Mouse (Mus musculus): ENCODE measurements around the gene Gm20388. TPM values are rescaled to one million over a fixed set of nuclear protein-coding genes. Genes with fewer than 3 reads are reported as not detected.

The Gm20388 gene
- polyA plus RNA-seq, 1 experiment from 2014 or later = 7.4 TPM

- H3K27me3 ChIP-seq (ENCODE audit: control insufficient read depth, insufficient read depth, low read length) = 0 out of 2 replicates have a peak, but pooled peaks cover 4% of the 10 kb centered on the region
- ATAC-seq (ENCODE audit: insufficient read depth, low FRiP score) = no peak
- no peak overlapping the region for H3K27ac ChIP-seq (ENCODE audit: low read length)
- H3K9me3 ChIP-seq (replicated peaks; ENCODE audit: control insufficient read depth, low read length) = no peaks in the 10 kb centered on the region
- H3K4me3 ChIP-seq (replicated peaks; ENCODE audit: low read length) = no peak overlapping the region
- no peak overlapping the region for H3K4me2 ChIP-seq (ENCODE audit: low read depth, low read length)
- WGBS = 45% methylated on average over 13 of the region's 13 CpGs
- no peak overlapping the region for H3K9ac ChIP-seq (ENCODE audit: low read length)
- no peaks in the 10 kb centered on the region for H3K4me1 ChIP-seq (ENCODE audit: control insufficient read depth, insufficient read depth, low read length)
- H3K36me3 ChIP-seq (ENCODE audit: control insufficient read depth, insufficient read depth, low read length) = no peaks in the 10 kb centered on the region
These were observed 1632.3 kb downstream of the Gm20388 start for GRCm38 (mm10) chr8:121542901-121543300.

- no peak for ATAC-seq (ENCODE audit: insufficient read depth, low FRiP score)
- no peak within 1 kb of the TSS for H3K9ac ChIP-seq (ENCODE audit: low read length)
- no peak within 1 kb of the TSS for H3K4me3 ChIP-seq (replicated peaks; ENCODE audit: low read length)
- no peak within 1 kb of the TSS for H3K4me2 ChIP-seq (ENCODE audit: low read depth, low read length)
- H3K36me3 ChIP-seq (ENCODE audit: control insufficient read depth, insufficient read depth, low read length) = no peaks in the 10 kb centered on the region
- WGBS = 86% methylated on average over 12 of the region's 12 CpGs
- H3K27ac ChIP-seq (ENCODE audit: low read length) = no peak within 1 kb of the TSS
- H3K4me1 ChIP-seq (ENCODE audit: control insufficient read depth, insufficient read depth, low read length) = no peaks in the 10 kb centered on the region
- 0 out of 2 replicates have a peak, but pooled peaks cover 3% of the 10 kb centered on the region for H3K27me3 ChIP-seq (ENCODE audit: control insufficient read depth, insufficient read depth, low read length)
- H3K9me3 ChIP-seq (replicated peaks; ENCODE audit: control insufficient read depth, low read length) = no peaks in the 10 kb centered on the region
These were observed 1633.7 kb downstream of the Gm20388 start, which contains the start of gene 1700018B08Rik for GRCm38 (mm10) chr8:121544276-121544785. Gene 1700018B08Rik (minus strand): TSS chr8:121544320.

- Histone ChIP-seq H3K4me3 (replicated peaks; ENCODE audit: low read length) (no peak overlapping the region), H3K9ac (ENCODE audit: low read length) (no peak overlapping the region), H3K4me1 (ENCODE audit: control insufficient read depth, insufficient read depth, low read length) (no peaks in the 10 kb centered on the region), H3K27me3 (ENCODE audit: control insufficient read depth, insufficient read depth, low read length) (no peaks in the 10 kb centered on the region), H3K27ac (ENCODE audit: low read length) (no peak overlapping the region), H3K9me3 (replicated peaks; ENCODE audit: control insufficient read depth, low read length) (no peaks in the 10 kb centered on the region), H3K36me3 (ENCODE audit: control insufficient read depth, insufficient read depth, low read length) (no peaks in the 10 kb centered on the region), H3K4me2 (ENCODE audit: low read depth, low read length) (no peak overlapping the region)
- ATAC-seq (ENCODE audit: insufficient read depth, low FRiP score) = no peak
- 62% methylated on average over 11 of the region's 11 CpGs for WGBS
These were observed 1634.3 kb downstream of the Gm20388 start for GRCm38 (mm10) chr8:121544936-121545335.

GRCm38 (mm10) chr8:121547132-121547531 lies 1636.5 kb downstream of the Gm20388 start:
- Histone ChIP-seq H3K4me3 (replicated peaks; ENCODE audit: low read length) (no peak overlapping the region), H3K9ac (ENCODE audit: low read length) (no peak overlapping the region), H3K27ac (ENCODE audit: low read length) (no peak overlapping the region), H3K4me1 (ENCODE audit: control insufficient read depth, insufficient read depth, low read length) (no peaks in the 10 kb centered on the region), H3K27me3 (ENCODE audit: control insufficient read depth, insufficient read depth, low read length) (no peaks in the 10 kb centered on the region), H3K9me3 (replicated peaks; ENCODE audit: control insufficient read depth, low read length) (no peaks in the 10 kb centered on the region), H3K36me3 (ENCODE audit: control insufficient read depth, insufficient read depth, low read length) (no peaks in the 10 kb centered on the region; the same call in none of the 2 replicates), H3K4me2 (ENCODE audit: low read depth, low read length) (no peak overlapping the region)
- ATAC-seq (ENCODE audit: insufficient read depth, low FRiP score) = 0 out of 2 replicates have a peak, but pooled peaks have one; percentile 9
- WGBS = 7% methylated on average over 7 of the region's 7 CpGs

- H3K4me3 ChIP-seq (replicated peaks; ENCODE audit: low read length) = no peak overlapping the region
- no peak overlapping the region for H3K27ac ChIP-seq (ENCODE audit: low read length)
- WGBS = 88% methylated on average over 6 of the region's 6 CpGs
- H3K9me3 ChIP-seq (replicated peaks; ENCODE audit: control insufficient read depth, low read length) = no peaks in the 10 kb centered on the region
- H3K36me3 ChIP-seq (ENCODE audit: control insufficient read depth, insufficient read depth, low read length) = no peaks in the 10 kb centered on the region; the same call in none of the 2 replicates
- no peaks in the 10 kb centered on the region for H3K27me3 ChIP-seq (ENCODE audit: control insufficient read depth, insufficient read depth, low read length)
- no peak overlapping the region for H3K9ac ChIP-seq (ENCODE audit: low read length)
- H3K4me1 ChIP-seq (ENCODE audit: control insufficient read depth, insufficient read depth, low read length) = no peaks in the 10 kb centered on the region
- ATAC-seq (ENCODE audit: insufficient read depth, low FRiP score) = no peak
- no peak overlapping the region for H3K4me2 ChIP-seq (ENCODE audit: low read depth, low read length)
These were observed 1639.4 kb downstream of the Gm20388 start for GRCm38 (mm10) chr8:121550056-121550455.

GRCm38 (mm10) chr8:121551065-121551985 lies 1640.7 kb downstream of the Gm20388 start:
- ATAC-seq (ENCODE audit: insufficient read depth, low FRiP score) = no peak
- no peak overlapping the region for H3K4me3 ChIP-seq (replicated peaks; ENCODE audit: low read length)
- H3K36me3 ChIP-seq (ENCODE audit: control insufficient read depth, insufficient read depth, low read length) = no peaks in the 10 kb centered on the region; the same call in none of the 2 replicates
- no peak overlapping the region for H3K27ac ChIP-seq (ENCODE audit: low read length)
- no peak overlapping the region for H3K4me2 ChIP-seq (ENCODE audit: low read depth, low read length)
- H3K4me1 ChIP-seq (ENCODE audit: control insufficient read depth, insufficient read depth, low read length) = no peaks in the 10 kb centered on the region
- WGBS = 63% methylated on average over 24 of the region's 24 CpGs
- H3K27me3 ChIP-seq (ENCODE audit: control insufficient read depth, insufficient read depth, low read length) = no peaks in the 10 kb centered on the region
- no peak overlapping the region for H3K9ac ChIP-seq (ENCODE audit: low read length)
- no peaks in the 10 kb centered on the region for H3K9me3 ChIP-seq (replicated peaks; ENCODE audit: control insufficient read depth, low read length)

GRCm38 (mm10) chr8:121552506-121552905 lies 1641.9 kb downstream of the Gm20388 start:
- Histone ChIP-seq H3K4me1 (ENCODE audit: control insufficient read depth, insufficient read depth, low read length) (no peaks in the 10 kb centered on the region), H3K4me3 (replicated peaks; ENCODE audit: low read length) (no peak overlapping the region), H3K4me2 (ENCODE audit: low read depth, low read length) (no peak overlapping the region), H3K36me3 (ENCODE audit: control insufficient read depth, insufficient read depth, low read length) (no peaks in the 10 kb centered on the region; the same call in none of the 2 replicates), H3K27me3 (ENCODE audit: control insufficient read depth, insufficient read depth, low read length) (no peaks in the 10 kb centered on the region), H3K9me3 (replicated peaks; ENCODE audit: control insufficient read depth, low read length) (no peaks in the 10 kb centered on the region), H3K27ac (ENCODE audit: low read length) (no peak overlapping the region), H3K9ac (ENCODE audit: low read length) (no peak overlapping the region)
- ATAC-seq (ENCODE audit: insufficient read depth, low FRiP score) = no peak
- 81% methylated on average over 9 of the region's 9 CpGs for WGBS

GRCm38 (mm10) chr8:121553831-121554475 lies 1643.3 kb downstream of the Gm20388 start:
- WGBS = 94% methylated on average over 32 of the region's 32 CpGs
- H3K4me2 ChIP-seq (ENCODE audit: low read depth, low read length) = no peak overlapping the region
- H3K27ac ChIP-seq (ENCODE audit: low read length) = no peak overlapping the region
- no peak overlapping the region for H3K4me3 ChIP-seq (replicated peaks; ENCODE audit: low read length)
- H3K9ac ChIP-seq (ENCODE audit: low read length) = no peak overlapping the region
- H3K36me3 ChIP-seq (ENCODE audit: control insufficient read depth, insufficient read depth, low read length) = peaks cover 3% of the 10 kb centered on the region
- no peaks in the 10 kb centered on the region for H3K4me1 ChIP-seq (ENCODE audit: control insufficient read depth, insufficient read depth, low read length)
- no peaks in the 10 kb centered on the region for H3K27me3 ChIP-seq (ENCODE audit: control insufficient read depth, insufficient read depth, low read length)
- ATAC-seq (ENCODE audit: insufficient read depth, low FRiP score) = no peak
- H3K9me3 ChIP-seq (replicated peaks; ENCODE audit: control insufficient read depth, low read length) = no peaks in the 10 kb centered on the region

GRCm38 (mm10) chr8:121557746-121558145 lies 1647.1 kb downstream of the Gm20388 start:
- Histone ChIP-seq H3K27ac (ENCODE audit: low read length) (no peak overlapping the region), H3K9ac (ENCODE audit: low read length) (no peak overlapping the region), H3K4me3 (replicated peaks; ENCODE audit: low read length) (no peak overlapping the region), H3K36me3 (ENCODE audit: control insufficient read depth, insufficient read depth, low read length) (peaks cover 10% of the 10 kb centered on the region; the same call in 1 of the 2 replicates), H3K27me3 (ENCODE audit: control insufficient read depth, insufficient read depth, low read length) (no peaks in the 10 kb centered on the region), H3K4me2 (ENCODE audit: low read depth, low read length) (no peak overlapping the region), H3K9me3 (replicated peaks; ENCODE audit: control insufficient read depth, low read length) (no peaks in the 10 kb centered on the region), H3K4me1 (ENCODE audit: control insufficient read depth, insufficient read depth, low read length) (no peaks in the 10 kb centered on the region)
- 86% methylated on average over 11 of the region's 11 CpGs for WGBS
- no peak for ATAC-seq (ENCODE audit: insufficient read depth, low FRiP score)
